Mouse (Mus musculus): ENCODE data around the gene Zfp704. TPM values are rescaled to one million over a fixed set of nuclear protein-coding genes. Genes with fewer than 3 reads are reported as not detected.

The Zfp704 gene
- polyA plus RNA-seq, 1 experiment from 2014 or later, result 19.2 TPM

- no peaks in the 10 kb centered on the region for H3K36me3 ChIP-seq (ENCODE audit: control insufficient read depth, insufficient read depth, low read length)
- H3K4me1 ChIP-seq (ENCODE audit: control insufficient read depth, insufficient read depth, low read length), result peaks cover 9% of the 10 kb centered on the region; the same call in 1 of the 2 replicates
- 31% methylated on average over 5 of the region's 5 CpGs for WGBS
- H3K4me2 ChIP-seq (ENCODE audit: low read depth, low read length), result no peak overlapping the region
- no peaks in the 10 kb centered on the region for H3K9me3 ChIP-seq (ENCODE audit: control insufficient read depth, low read length)
- ATAC-seq (ENCODE audit: low read depth), result peak; percentile 38; the same call in 1 of the 2 replicates
- H3K27me3 ChIP-seq (ENCODE audit: control insufficient read depth, insufficient read depth, low read length), result no peaks in the 10 kb centered on the region
- H3K27ac ChIP-seq (ENCODE audit: low read depth, low read length), result no peak overlapping the region
- no peak overlapping the region for H3K9ac ChIP-seq (replicated peaks; ENCODE audit: low read depth, low read length)
- H3K4me3 ChIP-seq (ENCODE audit: low read depth, low read length), result no peak overlapping the region
These were observed 207.0 kb downstream of the Zfp704 start for GRCm38 (mm10) chr3:9402836-9403235.

- Histone ChIP-seq H3K27me3 (ENCODE audit: control insufficient read depth, insufficient read depth, low read length) (no peaks in the 10 kb centered on the region), H3K4me2 (ENCODE audit: low read depth, low read length) (no peak overlapping the region), H3K36me3 (ENCODE audit: control insufficient read depth, insufficient read depth, low read length) (no peaks in the 10 kb centered on the region), H3K4me3 (ENCODE audit: low read depth, low read length) (no peak overlapping the region), H3K4me1 (ENCODE audit: control insufficient read depth, insufficient read depth, low read length) (peaks cover 9% of the 10 kb centered on the region; the same call in 1 of the 2 replicates), H3K9me3 (ENCODE audit: control insufficient read depth, low read length) (no peaks in the 10 kb centered on the region), H3K27ac (ENCODE audit: low read depth, low read length) (no peak overlapping the region), H3K9ac (replicated peaks; ENCODE audit: low read depth, low read length) (no peak overlapping the region)
- ATAC-seq (ENCODE audit: low read depth), result no peak
- WGBS, result 85% methylated on average over 5 of the region's 5 CpGs
These were observed 207.5 kb downstream of the Zfp704 start for GRCm38 (mm10) chr3:9402345-9402744.

GRCm38 (mm10) chr3:9401685-9402084, 208.2 kb downstream of the Zfp704 start:
- no peak overlapping the region for H3K4me3 ChIP-seq (ENCODE audit: low read depth, low read length)
- no peaks in the 10 kb centered on the region for H3K9me3 ChIP-seq (ENCODE audit: control insufficient read depth, low read length)
- no peak overlapping the region for H3K27ac ChIP-seq (ENCODE audit: low read depth, low read length)
- H3K36me3 ChIP-seq (ENCODE audit: control insufficient read depth, insufficient read depth, low read length), result no peaks in the 10 kb centered on the region
- 41% methylated on average over 6 of the region's 6 CpGs for WGBS
- H3K27me3 ChIP-seq (ENCODE audit: control insufficient read depth, insufficient read depth, low read length), result no peaks in the 10 kb centered on the region
- H3K4me2 ChIP-seq (ENCODE audit: low read depth, low read length), result no peak overlapping the region
- no peak overlapping the region for H3K9ac ChIP-seq (replicated peaks; ENCODE audit: low read depth, low read length)
- ATAC-seq (ENCODE audit: low read depth), result no peak
- H3K4me1 ChIP-seq (ENCODE audit: control insufficient read depth, insufficient read depth, low read length), result peaks cover 9% of the 10 kb centered on the region; the same call in 1 of the 2 replicates

GRCm38 (mm10) chr3:9400886-9401221, 209.0 kb downstream of the Zfp704 start:
- H3K4me3 ChIP-seq (ENCODE audit: low read depth, low read length), result no peak overlapping the region
- no peaks in the 10 kb centered on the region for H3K9me3 ChIP-seq (ENCODE audit: control insufficient read depth, low read length)
- ATAC-seq (ENCODE audit: low read depth), result peak; percentile 18; the same call in 1 of the 2 replicates
- no peak overlapping the region for H3K27ac ChIP-seq (ENCODE audit: low read depth, low read length)
- 57% methylated on average over 3 of the region's 3 CpGs for WGBS
- H3K36me3 ChIP-seq (ENCODE audit: control insufficient read depth, insufficient read depth, low read length), result no peaks in the 10 kb centered on the region
- no peak overlapping the region for H3K9ac ChIP-seq (replicated peaks; ENCODE audit: low read depth, low read length)
- no peak overlapping the region for H3K4me2 ChIP-seq (ENCODE audit: low read depth, low read length)
- peaks cover 9% of the 10 kb centered on the region; the same call in 1 of the 2 replicates for H3K4me1 ChIP-seq (ENCODE audit: control insufficient read depth, insufficient read depth, low read length)
- H3K27me3 ChIP-seq (ENCODE audit: control insufficient read depth, insufficient read depth, low read length), result no peaks in the 10 kb centered on the region

- Histone ChIP-seq H3K9me3 (ENCODE audit: control insufficient read depth, low read length) (no peaks in the 10 kb centered on the region), H3K4me1 (ENCODE audit: control insufficient read depth, insufficient read depth, low read length) (peaks cover 9% of the 10 kb centered on the region; the same call in 1 of the 2 replicates), H3K9ac (replicated peaks; ENCODE audit: low read depth, low read length) (no peak overlapping the region), H3K27me3 (ENCODE audit: control insufficient read depth, insufficient read depth, low read length) (no peaks in the 10 kb centered on the region), H3K4me2 (ENCODE audit: low read depth, low read length) (no peak overlapping the region), H3K36me3 (ENCODE audit: control insufficient read depth, insufficient read depth, low read length) (no peaks in the 10 kb centered on the region), H3K27ac (ENCODE audit: low read depth, low read length) (no peak overlapping the region; the same call in 1 of the 2 replicates), H3K4me3 (ENCODE audit: low read depth, low read length) (no peak overlapping the region)
- 38% methylated on average over 3 of the region's 3 CpGs for WGBS
- peak; percentile 75; the same call in 1 of the 2 replicates for ATAC-seq (ENCODE audit: low read depth)
These were observed 209.5 kb downstream of the Zfp704 start for GRCm38 (mm10) chr3:9400201-9400885.

GRCm38 (mm10) chr3:9398271-9398670, 211.6 kb downstream of the Zfp704 start:
- peaks cover 9% of the 10 kb centered on the region; the same call in 1 of the 2 replicates for H3K4me1 ChIP-seq (ENCODE audit: control insufficient read depth, insufficient read depth, low read length)
- no peak overlapping the region for H3K9ac ChIP-seq (replicated peaks; ENCODE audit: low read depth, low read length)
- H3K36me3 ChIP-seq (ENCODE audit: control insufficient read depth, insufficient read depth, low read length), result no peaks in the 10 kb centered on the region
- H3K9me3 ChIP-seq (ENCODE audit: control insufficient read depth, low read length), result no peaks in the 10 kb centered on the region
- WGBS, result 71% methylated on average over 5 of the region's 5 CpGs
- no peak overlapping the region for H3K27ac ChIP-seq (ENCODE audit: low read depth, low read length)
- ATAC-seq (ENCODE audit: low read depth), result no peak
- no peak overlapping the region for H3K4me3 ChIP-seq (ENCODE audit: low read depth, low read length)
- no peak overlapping the region for H3K4me2 ChIP-seq (ENCODE audit: low read depth, low read length)
- no peaks in the 10 kb centered on the region for H3K27me3 ChIP-seq (ENCODE audit: control insufficient read depth, insufficient read depth, low read length)

Measured in neural tube, embryonic 14.5 days (tissue).